Mouse (Mus musculus) embryonic facial prominence, embryonic 13.5 days (tissue): Measurements from ENCODE around the gene Ccdc6. TPM values are rescaled to one million over a fixed set of nuclear protein-coding genes. Genes with fewer than 3 reads are reported as not detected.
A peak's percentile ranks its signal among the peaks of the same experiment; 100 is the strongest.

Source experiments
- ATAC-seq: fragments of 200-750 bp; cut with Nextera tagmentation; 2 replicates; pipeline ENCODE4 v1.8.0; 2017; ENCODE audit warnings: low read depth; ENCODE audit not compliant: insufficient number of reproducible peaks, insufficient read depth, low FRiP score, low TSS enrichment
- H3K27ac ChIP-seq: fragments of 300-500 bp; sonication (generic); 2 replicates; pipeline ENCODE4 v1.5.1; 2015; ENCODE audit warnings: moderate library complexity, mild to moderate bottlenecking, inconsistent platforms
- H3K27me3 ChIP-seq: fragments of 300-500 bp; sonication (generic); 2 replicates; pipeline ENCODE4 v1.6.1; 2015; ENCODE audit warnings: mild to moderate bottlenecking, inconsistent platforms
- H3K36me3 ChIP-seq: fragments of 300-500 bp; sonication (generic); 2 replicates; pipeline ENCODE4 v1.6.1; 2015; ENCODE audit warnings: mild to moderate bottlenecking, inconsistent platforms
- H3K4me1 ChIP-seq: fragments of 300-500 bp; sonication (generic); 2 replicates; pipeline ENCODE4 v1.6.1; 2015; ENCODE audit warnings: inconsistent platforms
- H3K4me2 ChIP-seq: fragments of 300-500 bp; sonication (generic); 2 replicates; pipeline ENCODE4 v1.6.1; 2015; ENCODE audit warnings: moderate library complexity, mild to moderate bottlenecking, inconsistent platforms
- H3K4me3 ChIP-seq: fragments of 300-500 bp; sonication (generic); 2 replicates; pipeline ENCODE4 v1.5.1; 2015; ENCODE audit warnings: mild to moderate bottlenecking, inconsistent platforms
- H3K9ac ChIP-seq: fragments of 300-500 bp; sonication (generic); 2 replicates; pipeline ENCODE4 v1.6.1; 2015; ENCODE audit warnings: mild to moderate bottlenecking, inconsistent platforms
- H3K9me3 ChIP-seq: fragments of 300-500 bp; sonication (generic); 2 replicates; pipeline ENCODE4 v1.6.1; 2016; ENCODE audit warnings: inconsistent platforms
- WGBS: fragments of 180-500 bp; shearing (Covaris S2); methylation state at CpG from one replicate; pipeline ENCODE4 v1.1.7; 2015; ENCODE audit warnings: mixed read lengths; 5-methylcytosine and 5-hydroxymethylcytosine counted together
- polyA plus RNA-seq: library from polyadenylated mRNA; unstranded; fragments of >200 nt; fragmentation: Nextera tagmentation; extraction: Ambion mirVana; gene quantifications from 2 replicates; pipeline ENCODE4 v1.2.1, GENCODE M21; 2015

Gene Ccdc6
- 15.5 and 16.2 TPM in 2 replicates for polyA plus RNA-seq

DNA sequence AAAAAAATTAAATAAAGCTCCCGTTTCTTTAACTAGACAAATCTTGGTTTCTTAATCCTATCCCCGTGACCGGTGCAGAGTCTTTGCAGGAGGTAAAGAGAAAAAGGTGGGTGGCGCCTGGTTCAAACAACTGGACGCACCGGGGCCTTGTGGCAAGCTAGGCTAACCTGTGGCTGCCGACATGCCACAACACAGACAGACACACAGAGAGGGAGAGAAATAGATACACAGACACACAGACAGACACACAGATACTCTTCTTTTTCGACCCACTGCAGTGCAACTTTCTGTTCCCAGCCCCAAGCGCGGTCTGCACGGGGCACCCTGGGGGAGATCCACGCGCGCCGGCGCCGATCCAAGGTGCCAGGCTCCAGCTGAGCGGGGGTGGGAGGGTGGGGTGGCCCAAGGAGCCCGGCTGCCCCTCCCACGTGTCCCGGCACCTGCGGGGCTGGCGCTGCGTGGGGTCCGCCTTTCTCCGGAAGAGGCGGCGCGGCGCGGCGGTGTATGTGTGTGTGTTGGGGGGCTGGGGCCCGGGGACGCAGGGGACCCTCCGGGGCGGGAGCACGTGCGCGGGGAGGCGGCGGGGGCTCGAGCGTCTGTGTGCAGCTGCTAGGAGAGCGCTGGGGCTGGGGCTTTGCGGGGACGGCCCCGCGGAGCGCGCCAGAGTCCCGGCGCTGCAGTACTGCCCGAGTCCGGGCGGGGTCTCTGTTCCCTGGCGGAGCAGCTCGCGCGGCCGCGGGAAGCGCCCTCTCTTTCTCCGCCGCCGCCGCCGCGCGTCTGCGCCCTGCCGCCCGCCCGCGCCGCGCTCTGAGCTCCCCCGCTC lies at the start of gene Ccdc6:
Gene Ccdc6 (plus strand): TSS at position 756 of the 823 bp plus-strand sequence.
- H3K36me3 ChIP-seq, result no peaks in the 10 kb centered on the region; the same call in 1 of the 2 replicates
- H3K9me3 ChIP-seq, result no peaks in the 10 kb centered on the region
- no peaks in the 10 kb centered on the region for H3K27me3 ChIP-seq
- H3K27ac ChIP-seq, result peak within 1 kb of the TSS; percentile 82
- ATAC-seq, result peak; percentile 80
- peak within 1 kb of the TSS; percentile 88 for H3K4me2 ChIP-seq
- H3K9ac ChIP-seq, result peak within 1 kb of the TSS; percentile 91
- peaks cover 37% of the 10 kb centered on the region for H3K4me1 ChIP-seq
- under 1% methylated on average over 61 of the region's 77 CpGs for WGBS
- peak within 1 kb of the TSS; percentile 93 for H3K4me3 ChIP-seq

GRCm38 (mm10) chr10:70049771-70050170 lies 47.1 kb upstream of the Ccdc6 start:
- Histone ChIP-seq H3K9me3 (0 out of 2 replicates have a peak, but pooled peaks cover 4% of the 10 kb centered on the region), H3K27me3 (no peaks in the 10 kb centered on the region), H3K4me1 (no peaks in the 10 kb centered on the region), H3K36me3 (no peaks in the 10 kb centered on the region), H3K27ac (no peak overlapping the region), H3K4me3 (no peak overlapping the region), H3K9ac (no peak overlapping the region), H3K4me2 (no peak overlapping the region)
- ATAC-seq, result no peak
- 81% methylated on average over 7 of the region's 7 CpGs for WGBS

DNA sequence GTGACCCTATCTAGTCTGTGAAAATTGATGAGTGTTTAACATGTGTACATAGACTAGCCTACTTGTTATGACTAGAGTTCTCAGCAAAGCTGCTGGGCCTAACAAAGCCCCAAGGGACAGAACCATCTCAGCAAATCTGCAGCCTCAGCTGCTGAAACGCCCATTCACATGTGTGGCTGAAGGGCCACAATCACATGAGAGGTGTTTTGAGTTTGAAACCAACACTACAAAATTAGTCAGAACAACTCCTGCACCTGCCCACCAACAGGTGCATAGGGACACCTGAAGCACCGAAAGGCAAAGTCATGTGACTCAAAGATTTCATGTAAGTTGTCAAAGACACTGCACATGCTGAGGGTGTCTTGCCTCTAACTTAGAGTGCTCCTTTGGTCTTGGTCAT lies 41.6 kb upstream of the Ccdc6 start:
- WGBS, result 84% methylated on average over 2 of the region's 2 CpGs
- H3K4me3 ChIP-seq, result no peak overlapping the region
- H3K27me3 ChIP-seq, result no peaks in the 10 kb centered on the region
- peaks cover 3% of the 10 kb centered on the region; the same call in 1 of the 2 replicates for H3K4me1 ChIP-seq
- 0 out of 2 replicates have a peak, but pooled peaks cover 4% of the 10 kb centered on the region for H3K9me3 ChIP-seq
- H3K9ac ChIP-seq, result no peak overlapping the region
- H3K4me2 ChIP-seq, result no peak overlapping the region
- no peak for ATAC-seq
- no peaks in the 10 kb centered on the region for H3K36me3 ChIP-seq
- no peak overlapping the region for H3K27ac ChIP-seq

- Histone ChIP-seq H3K27me3 (0 out of 2 replicates have a peak, but pooled peaks cover 3% of the 10 kb centered on the region), H3K4me3 (no peak overlapping the region), H3K4me1 (peaks cover 3% of the 10 kb centered on the region; the same call in 1 of the 2 replicates), H3K36me3 (no peaks in the 10 kb centered on the region), H3K9me3 (0 out of 2 replicates have a peak, but pooled peaks cover 4% of the 10 kb centered on the region), H3K4me2 (no peak overlapping the region), H3K9ac (no peak overlapping the region), H3K27ac (no peak overlapping the region)
- 0 out of 2 replicates have a peak, but pooled peaks have one; percentile 52 for ATAC-seq
- 61% methylated on average over 3 of the region's 3 CpGs for WGBS
These were observed 39.9 kb upstream of the Ccdc6 start for GRCm38 (mm10) chr10:70057064-70057463.

DNA sequence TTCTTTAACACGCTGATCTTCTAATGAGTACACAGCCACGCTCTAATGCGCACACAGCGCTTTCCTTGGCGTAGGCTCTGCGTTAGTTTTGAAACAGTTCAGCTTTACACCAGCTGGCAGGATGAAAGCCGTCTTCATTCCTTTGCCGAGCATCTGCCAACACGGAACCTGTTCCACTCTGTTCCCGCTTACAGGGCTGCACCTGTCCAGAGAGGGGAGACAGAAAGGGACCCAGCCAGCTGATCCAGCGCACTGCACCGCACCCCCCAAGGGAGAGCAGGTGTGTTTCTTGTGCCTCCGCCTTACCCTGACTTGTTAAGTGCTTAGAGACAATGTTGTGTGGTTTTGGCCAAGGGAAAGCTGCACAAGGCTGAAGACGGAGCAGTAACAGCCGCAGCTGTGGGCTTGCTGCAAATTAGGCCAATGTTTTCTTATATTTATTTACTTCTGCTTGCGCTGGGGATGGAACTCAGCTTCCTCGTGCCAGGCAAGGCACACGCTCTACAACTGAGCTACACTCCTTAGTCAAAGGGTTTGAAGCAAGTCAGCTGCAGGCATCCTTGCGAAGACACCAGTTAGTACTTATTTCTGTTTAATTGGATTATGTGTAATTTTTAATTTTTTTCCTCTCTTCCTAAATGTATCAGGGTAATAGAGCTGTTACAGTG lies 36.8 kb upstream of the Ccdc6 start:
- Histone ChIP-seq H3K9me3 (no peaks in the 10 kb centered on the region), H3K4me1 (peaks cover 3% of the 10 kb centered on the region; the same call in 1 of the 2 replicates), H3K36me3 (no peaks in the 10 kb centered on the region), H3K4me3 (no peak overlapping the region), H3K4me2 (no peak overlapping the region), H3K27ac (no peak overlapping the region), H3K9ac (no peak overlapping the region), H3K27me3 (0 out of 2 replicates have a peak, but pooled peaks cover 3% of the 10 kb centered on the region)
- 73% methylated on average over 19 of the region's 19 CpGs for WGBS
- no peak for ATAC-seq

- H3K4me2 ChIP-seq, result no peak overlapping the region
- no peak for ATAC-seq
- no peaks in the 10 kb centered on the region for H3K9me3 ChIP-seq
- H3K36me3 ChIP-seq, result no peaks in the 10 kb centered on the region
- no peak overlapping the region for H3K27ac ChIP-seq
- H3K9ac ChIP-seq, result no peak overlapping the region
- peaks cover 3% of the 10 kb centered on the region; the same call in 1 of the 2 replicates for H3K4me1 ChIP-seq
- H3K27me3 ChIP-seq, result 0 out of 2 replicates have a peak, but pooled peaks cover 3% of the 10 kb centered on the region
- WGBS, result 39% methylated on average over 10 of the region's 10 CpGs
- H3K4me3 ChIP-seq, result no peak overlapping the region
These were observed 36.2 kb upstream of the Ccdc6 start for GRCm38 (mm10) chr10:70060689-70061081.

GRCm38 (mm10) chr10:70063881-70064555 lies 32.9 kb upstream of the Ccdc6 start:
- 0 out of 2 replicates have a peak, but pooled peaks cover 3% of the 10 kb centered on the region for H3K27me3 ChIP-seq
- no peaks in the 10 kb centered on the region for H3K9me3 ChIP-seq
- no peak overlapping the region for H3K4me2 ChIP-seq
- WGBS, result 65% methylated on average over 6 of the region's 6 CpGs
- no peak for ATAC-seq
- H3K9ac ChIP-seq, result no peak overlapping the region
- no peaks in the 10 kb centered on the region for H3K36me3 ChIP-seq
- H3K4me3 ChIP-seq, result no peak overlapping the region
- no peak overlapping the region for H3K27ac ChIP-seq
- H3K4me1 ChIP-seq, result no peaks in the 10 kb centered on the region

DNA sequence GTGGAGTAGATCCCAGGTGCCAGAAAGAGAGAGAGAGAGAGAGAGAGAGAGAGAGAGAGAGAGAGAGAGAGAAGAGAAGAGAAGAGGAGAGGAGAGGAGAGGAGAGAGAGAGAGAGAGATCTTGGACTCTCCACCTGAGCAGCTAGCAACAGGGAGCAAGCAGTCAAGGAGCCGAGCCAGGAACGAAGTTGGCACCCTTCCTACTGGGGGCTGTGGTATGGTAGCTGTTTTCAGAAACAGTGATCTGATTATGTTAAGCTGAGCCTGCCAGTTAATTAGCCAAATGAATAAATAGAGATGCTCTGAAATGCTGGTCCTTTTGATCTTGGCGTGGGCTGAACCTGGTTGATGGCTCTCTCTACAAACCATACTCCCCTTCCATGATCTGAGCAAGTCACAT lies 31.7 kb upstream of the Ccdc6 start:
- Histone ChIP-seq H3K4me3 (no peak overlapping the region), H3K27me3 (0 out of 2 replicates have a peak, but pooled peaks cover 3% of the 10 kb centered on the region), H3K36me3 (no peaks in the 10 kb centered on the region), H3K9me3 (no peaks in the 10 kb centered on the region), H3K9ac (no peak overlapping the region), H3K4me2 (no peak overlapping the region), H3K4me1 (no peaks in the 10 kb centered on the region), H3K27ac (no peak overlapping the region)
- WGBS, result 69% methylated on average over 3 of the region's 3 CpGs
- ATAC-seq, result no peak

DNA sequence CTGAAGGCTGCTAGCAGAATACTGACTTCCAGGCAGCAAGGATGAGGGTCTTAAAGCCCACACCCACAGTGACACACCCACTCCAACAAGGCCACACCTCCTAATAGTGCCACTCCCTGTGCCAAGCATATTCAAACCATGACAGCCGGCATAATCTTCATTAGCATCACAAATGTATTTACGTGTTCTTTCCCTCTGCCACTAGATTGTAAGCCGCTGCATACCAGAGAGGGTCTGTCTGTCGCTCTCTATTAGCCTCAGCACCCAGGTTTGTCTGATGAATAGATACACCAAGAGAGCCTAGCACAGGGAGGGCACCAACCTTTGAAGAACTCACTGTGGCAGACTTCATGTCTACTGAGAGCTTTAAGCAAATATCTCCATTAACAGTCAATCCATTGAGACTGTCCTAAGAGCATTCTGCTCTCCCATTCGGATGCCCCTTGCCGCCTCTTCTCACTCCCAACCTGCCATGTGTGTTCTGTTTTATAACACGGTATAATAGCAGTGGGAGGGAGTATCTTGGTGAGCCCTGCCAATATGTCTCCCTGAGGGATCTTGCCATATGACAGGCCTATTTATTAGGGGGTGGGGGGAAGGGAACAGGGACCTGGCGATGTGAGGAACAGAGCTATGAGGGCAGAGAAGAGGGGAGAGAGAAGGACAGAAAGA lies 30.3 kb upstream of the Ccdc6 start:
- Histone ChIP-seq H3K4me3 (no peak overlapping the region), H3K4me1 (no peaks in the 10 kb centered on the region), H3K27me3 (no peaks in the 10 kb centered on the region), H3K4me2 (no peak overlapping the region), H3K9ac (no peak overlapping the region), H3K27ac (no peak overlapping the region), H3K9me3 (peaks cover 5% of the 10 kb centered on the region; the same call in 1 of the 2 replicates), H3K36me3 (no peaks in the 10 kb centered on the region)
- ATAC-seq, result no peak
- WGBS, result 61% methylated on average over 8 of the region's 8 CpGs

DNA sequence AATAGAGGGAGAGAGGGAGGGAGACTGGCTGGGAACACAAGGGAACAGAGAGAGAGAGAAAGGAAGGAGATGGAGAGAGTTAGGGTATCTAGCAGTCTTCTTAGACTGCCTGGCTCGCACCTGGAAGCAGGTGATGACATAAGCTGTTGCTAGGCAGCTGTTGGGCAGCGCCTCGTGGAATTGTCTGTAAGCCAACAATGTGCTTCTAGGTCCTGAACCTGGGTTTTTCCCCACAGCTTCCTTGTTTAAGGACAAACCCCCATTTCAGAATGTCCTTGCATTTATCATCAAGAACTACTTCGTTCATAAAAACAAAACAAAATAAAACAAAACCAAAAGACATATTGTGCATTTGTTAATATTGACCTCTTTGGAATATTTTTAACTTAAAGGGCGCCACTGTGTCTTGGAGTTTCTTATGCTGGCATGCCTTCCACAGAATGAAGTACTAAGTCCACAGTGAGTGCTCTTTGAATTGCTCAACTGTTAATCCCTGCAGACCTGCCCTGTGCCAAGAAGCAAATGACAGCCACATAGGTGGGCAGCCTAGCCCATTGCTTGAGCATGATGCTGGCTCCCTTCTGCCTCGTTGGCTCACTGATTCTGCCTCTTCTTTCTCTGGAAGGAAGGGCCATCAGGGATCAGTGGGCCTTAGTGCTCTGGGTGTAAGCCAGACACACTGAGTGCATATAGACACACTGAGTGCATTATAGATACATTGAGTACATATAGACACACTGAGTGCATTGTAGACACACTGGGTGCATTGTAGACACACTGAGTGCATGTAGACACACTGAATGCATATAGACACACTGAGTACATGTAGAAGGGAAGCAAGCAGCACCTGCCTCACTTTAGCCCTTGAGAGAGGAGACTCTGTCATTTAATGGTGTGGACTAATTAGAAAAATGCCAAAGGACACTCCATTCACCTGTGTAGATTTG lies 29.5 kb upstream of the Ccdc6 start:
- peaks cover 5% of the 10 kb centered on the region; the same call in 1 of the 2 replicates for H3K9me3 ChIP-seq
- H3K36me3 ChIP-seq, result no peaks in the 10 kb centered on the region
- H3K4me3 ChIP-seq, result no peak overlapping the region
- H3K4me1 ChIP-seq, result no peaks in the 10 kb centered on the region
- WGBS, result 66% methylated on average over 6 of the region's 6 CpGs
- no peak overlapping the region for H3K9ac ChIP-seq
- no peak overlapping the region for H3K27ac ChIP-seq
- H3K4me2 ChIP-seq, result no peak overlapping the region
- ATAC-seq, result no peak
- no peaks in the 10 kb centered on the region for H3K27me3 ChIP-seq
